12 mouse cellular contexts compared by ENCODE assay signal in genomic region chr19:53422358-53423308, GRCm38 (mm10). TPM values are rescaled to one million over a fixed set of nuclear protein-coding genes. Genes with fewer than 3 reads are reported as not detected.
DNase-seq lines count a peak whose midpoint lies in the region; ATAC-seq and TF ChIP-seq lines count a peak whose summit lies in the region.
"Had no signal": no experiment of that assay in that cellular context is flagged by ENCODE, and none has a peak within 500 bp of the region (broad histone marks: within the 10 kb centered on the region; RNA-seq: fewer than 3 reads in every experiment).

No protein-coding gene starts in this region.

- intact Hi-C loops in heart, postnatal 10 days (cut with DNase I): no loop called here

- H3K4me1 ChIP-seq in heart, embryonic 16.5 days (ENCODE audit: control insufficient read depth, insufficient read depth, low read length): peaks cover 16% of the 10 kb centered on the region
- peaks cover 47% of the 10 kb centered on the region for H3K4me1 ChIP-seq in embryonic facial prominence, embryonic 10.5 days
- peaks cover 19% of the 10 kb centered on the region for H3K4me1 ChIP-seq in small intestine, adult 2 months (ENCODE audit: control insufficient read depth, insufficient read depth, insufficient read length, low read length)
- peaks cover 18% of the 10 kb centered on the region for H3K4me1 ChIP-seq in hindbrain, embryonic 13.5 days (replicated peaks)
- peaks cover 9% of the 10 kb centered on the region for H3K4me1 ChIP-seq in forebrain, embryonic 12.5 days

- H3K4me2 ChIP-seq in heart, embryonic 16.5 days (ENCODE audit: low read depth, low read length): no peak overlapping the region
- H3K4me2 ChIP-seq in hindbrain, embryonic 13.5 days: no peak overlapping the region
- no peak overlapping the region for H3K4me2 ChIP-seq in forebrain, embryonic 12.5 days

- H3K9me3 ChIP-seq in heart, embryonic 16.5 days (replicated peaks; ENCODE audit: control insufficient read depth, low read length): no peaks in the 10 kb centered on the region
- H3K9me3 ChIP-seq in embryonic facial prominence, embryonic 10.5 days: no peaks in the 10 kb centered on the region
- H3K9me3 ChIP-seq in hindbrain, embryonic 13.5 days: no peaks in the 10 kb centered on the region
- H3K9me3 ChIP-seq in forebrain, embryonic 12.5 days: no peaks in the 10 kb centered on the region
- H3K9me3 ChIP-seq: midbrain, embryonic 12.5 days had no signal

- H3K27ac ChIP-seq in heart, embryonic 16.5 days (ENCODE audit: low read length): peak overlapping the region; percentile 47; the same call in 1 of the 2 replicates
- H3K27ac ChIP-seq in embryonic facial prominence, embryonic 10.5 days (replicated peaks): no peak overlapping the region
- peak overlapping the region; percentile 61 for H3K27ac ChIP-seq in small intestine, adult 2 months (ENCODE audit: insufficient read depth, low read depth, low read length)
- no peak overlapping the region for H3K27ac ChIP-seq in hindbrain, embryonic 13.5 days
- H3K27ac ChIP-seq in forebrain, embryonic 12.5 days: no peak overlapping the region
- H3K27ac ChIP-seq: midbrain, embryonic 12.5 days had no signal

- no peak for TF ChIP-seq POLR2A in small intestine, adult 2 months (IDR thresholded peaks at IDR 0.05; ENCODE audit: low read depth, low read length)

- H3K4me3 ChIP-seq in heart, embryonic 16.5 days (ENCODE audit: low read length): no peak overlapping the region
- H3K4me3 ChIP-seq in embryonic facial prominence, embryonic 10.5 days: peak overlapping the region; percentile 21; the same call in 1 of the 2 replicates
- no peak overlapping the region for H3K4me3 ChIP-seq in small intestine, adult 2 months (ENCODE audit: low read depth, low read length)
- H3K4me3 ChIP-seq in hindbrain, embryonic 13.5 days: no peak overlapping the region
- no peak overlapping the region for H3K4me3 ChIP-seq in forebrain, embryonic 12.5 days (replicated peaks)

- 64% methylated on average over 18 of the region's 18 CpGs for WGBS in heart, embryonic 16.5 days
- 78% methylated on average over 18 of the region's 18 CpGs for WGBS in embryonic facial prominence, embryonic 10.5 days
- WGBS in small intestine, adult 2 months: 36% methylated on average over 18 of the region's 18 CpGs
- WGBS in hindbrain, embryonic 13.5 days: 76% methylated on average over 18 of the region's 18 CpGs
- WGBS in forebrain, embryonic 12.5 days: 77% methylated on average over 18 of the region's 18 CpGs

- H3K36me3 ChIP-seq in heart, embryonic 16.5 days (ENCODE audit: control insufficient read depth, insufficient read depth): no peaks in the 10 kb centered on the region
- no peaks in the 10 kb centered on the region for H3K36me3 ChIP-seq in embryonic facial prominence, embryonic 10.5 days (replicated peaks)
- H3K36me3 ChIP-seq in small intestine, adult 2 months (ENCODE audit: control insufficient read depth, insufficient read depth, low read length): no peaks in the 10 kb centered on the region
- no peaks in the 10 kb centered on the region for H3K36me3 ChIP-seq in hindbrain, embryonic 13.5 days
- no peaks in the 10 kb centered on the region for H3K36me3 ChIP-seq in forebrain, embryonic 12.5 days (replicated peaks)
- H3K36me3 ChIP-seq: midbrain, embryonic 12.5 days had no signal

- ATAC-seq in heart, embryonic 16.5 days (replicated peaks; ENCODE audit: extremely low read depth, insufficient read depth, low FRiP score): no peak
- ATAC-seq in hindbrain, embryonic 13.5 days (ENCODE audit: low FRiP score): no peak
- no peak for ATAC-seq in forebrain, embryonic 12.5 days (ENCODE audit: low FRiP score)

- DNase-seq in heart, postnatal 10 days: no peak
- peak; percentile 56 for DNase-seq in thymus, postnatal 14 days
- DNase-seq in thymus, postnatal 25 days: no peak
- no peak for DNase-seq in embryonic facial prominence, embryonic 10.5 days (ENCODE audit: low spot score)

- no peak overlapping the region for H3K9ac ChIP-seq in heart, embryonic 16.5 days (ENCODE audit: low read length)
- H3K9ac ChIP-seq in hindbrain, embryonic 13.5 days: no peak overlapping the region
- no peak overlapping the region for H3K9ac ChIP-seq in forebrain, embryonic 12.5 days
- H3K9ac ChIP-seq: midbrain, embryonic 12.5 days had no signal

- H3K27me3 ChIP-seq in heart, embryonic 16.5 days (ENCODE audit: control insufficient read depth, insufficient read depth, low read length): no peaks in the 10 kb centered on the region
- H3K27me3 ChIP-seq in embryonic facial prominence, embryonic 10.5 days (replicated peaks; ENCODE audit: low read depth, poor library complexity, severe bottlenecking): peaks cover 21% of the 10 kb centered on the region; the same call in 1 of the 2 replicates
- no peaks in the 10 kb centered on the region for H3K27me3 ChIP-seq in small intestine, adult 2 months (ENCODE audit: control insufficient read depth, insufficient read depth, low read length)
- peaks cover 23% of the 10 kb centered on the region; the same call in 1 of the 2 replicates for H3K27me3 ChIP-seq in hindbrain, embryonic 13.5 days
- 0 out of 2 replicates have a peak, but pooled peaks cover 11% of the 10 kb centered on the region for H3K27me3 ChIP-seq in forebrain, embryonic 12.5 days

- TF ChIP-seq CTCF in small intestine, adult 2 months (IDR thresholded peaks at IDR 0.05; ENCODE audit: extremely low read depth, insufficient read length, insufficient replicate concordance, low read depth, low read length): peak; percentile 30; the same call in 1 of the 2 replicates

RNA-seq across cellular contexts. Expression of gene Smndc1, which starts 32.3 kb away (rescaled TPM):
- polyA plus RNA-seq in heart, embryonic 16.5 days (2015; fragmentation: Nextera tagmentation; extraction: Ambion mirVana): 25.5 and 28.0 TPM in 2 replicates
- total RNA-seq in heart, postnatal 10 days (2021): 10 to 100 TPM; 37.3 to 39.5 TPM
- 46.7 and 49.1 TPM in 2 replicates for polyA plus RNA-seq in embryonic facial prominence, embryonic 10.5 days (2016; fragmentation: Nextera tagmentation; extraction: Ambion mirVana)
- polyA plus RNA-seq in small intestine, adult 2 months (2012; rRNA removed): 0.39 and 1.6 TPM in 2 replicates
- polyA plus RNA-seq in hindbrain, embryonic 13.5 days (2015; fragmentation: Nextera tagmentation; extraction: Ambion mirVana): 38.7 and 41.6 TPM in 2 replicates
- polyA plus RNA-seq in forebrain, embryonic 12.5 days (2016; fragmentation: Nextera tagmentation; extraction: Ambion mirVana): 45.4 and 49.6 TPM in 2 replicates

RNA-seq across cellular contexts. Expression of gene Gm10197, which starts 51.1 kb away (rescaled TPM):
- polyA plus RNA-seq in heart, embryonic 16.5 days (2015; fragmentation: Nextera tagmentation; extraction: Ambion mirVana): 3.5 TPM in 1 of 2 replicates, not detected in the other
- not detected for total RNA-seq in heart, postnatal 10 days (2021)
- polyA plus RNA-seq in embryonic facial prominence, embryonic 10.5 days (2016; fragmentation: Nextera tagmentation; extraction: Ambion mirVana): 2.0 and 3.6 TPM in 2 replicates
- not detected in 2 replicates for polyA plus RNA-seq in small intestine, adult 2 months (2012; rRNA removed)
- polyA plus RNA-seq in hindbrain, embryonic 13.5 days (2015; fragmentation: Nextera tagmentation; extraction: Ambion mirVana): not detected in 2 replicates
- polyA plus RNA-seq in forebrain, embryonic 12.5 days (2016; fragmentation: Nextera tagmentation; extraction: Ambion mirVana): 1.7 TPM in 1 of 2 replicates, not detected in the other
- total RNA-seq: left cerebral cortex, postnatal 10 days had no signal
- polyA plus RNA-seq: activated CD4-positive, CD25-positive, alpha-beta regulatory T cell, adult 4 months; midbrain, embryonic 12.5 days; urinary bladder, adult 2 months had no signal

Comparison
In these comparisons a context has a peak if more than half of its experiments do, and no peak if none do; other contexts are left out.
1. H3K27ac ChIP-seq: peak in heart, embryonic 16.5 days (single experiment) and small intestine, adult 2 months (single experiment); none in embryonic facial prominence, embryonic 10.5 days (single experiment), hindbrain, embryonic 13.5 days (single experiment) and forebrain, embryonic 12.5 days (single experiment).
2. RNA of gene Smndc1, which starts 32.3 kb away (polyA plus RNA-seq): 46.7 to 49.1 TPM in embryonic facial prominence, embryonic 10.5 days, 45.4 to 49.6 TPM in forebrain, embryonic 12.5 days, 38.7 to 41.6 TPM in hindbrain, embryonic 13.5 days and 25.5 to 28.0 TPM in heart, embryonic 16.5 days; 0.39 to 1.6 TPM in small intestine, adult 2 months; every median in the first group is over 10 times any median in the second.